Mouse (Mus musculus): ENCODE data around the gene Macrod2.

- TF ChIP-seq CTCF (IDR thresholded peaks at IDR 0.05; ENCODE audit: low read depth, low read length) (no peak), POLR2A (IDR thresholded peaks at IDR 0.05; ENCODE audit: extremely low read depth, insufficient read depth, low read length) (no peak)
These were observed 458.4 kb downstream of the Macrod2 start for GRCm38 (mm10) chr2:140853538-140853937.
